Mouse (Mus musculus) limb, embryonic 13.5 days (tissue): ENCODE measurements around the gene Ctrc. TPM values are rescaled to one million over a fixed set of nuclear protein-coding genes. Genes with fewer than 3 reads are reported as not detected.

Experiments used
- ATAC-seq: fragments of 200-750 bp; cut with Nextera tagmentation; 2 replicates; pipeline ENCODE4 v1.8.0; 2017; ENCODE audit warnings: low read depth, moderate number of reproducible peaks, moderate TSS enrichment; ENCODE audit not compliant: low FRiP score
- H3K27ac ChIP-seq: fragments of 300-500 bp; sonication (generic); 2 replicates; pipeline ENCODE4 v1.5.1; 2015; ENCODE audit warnings: inconsistent platforms, mild to moderate bottlenecking, moderate library complexity
- H3K27me3 ChIP-seq: fragments of 300-500 bp; sonication (generic); 2 replicates; pipeline ENCODE4 v1.6.1; 2015; ENCODE audit warnings: mild to moderate bottlenecking, inconsistent platforms
- H3K36me3 ChIP-seq: fragments of 300-500 bp; sonication (generic); 2 replicates; pipeline ENCODE4 v1.6.1; 2015; ENCODE audit warnings: inconsistent platforms, mild to moderate bottlenecking, moderate library complexity
- H3K4me1 ChIP-seq: fragments of 300-500 bp; sonication (generic); 2 replicates; pipeline ENCODE4 v1.6.1; 2015; ENCODE audit warnings: inconsistent platforms
- H3K4me2 ChIP-seq: fragments of 300-500 bp; sonication (generic); replicated peaks from 2 replicates; pipeline ENCODE4 v1.6.1; 2015; ENCODE audit warnings: inconsistent platforms, mild to moderate bottlenecking, moderate library complexity
- H3K4me3 ChIP-seq: fragments of 300-500 bp; sonication (generic); 2 replicates; pipeline ENCODE4 v1.5.1; 2015; ENCODE audit warnings: moderate library complexity, mild to moderate bottlenecking, inconsistent platforms
- H3K9ac ChIP-seq: fragments of 300-500 bp; sonication (generic); 2 replicates; pipeline ENCODE4 v1.6.1; 2015; ENCODE audit warnings: mild to moderate bottlenecking, inconsistent platforms
- H3K9me3 ChIP-seq: fragments of 300-500 bp; sonication (generic); 2 replicates; pipeline ENCODE4 v1.6.1; 2016; ENCODE audit warnings: inconsistent platforms
- WGBS: fragments of 180-500 bp; shearing (Covaris S2); methylation state at CpG from one replicate; pipeline ENCODE4 v1.1.7; 2015; 5-methylcytosine and 5-hydroxymethylcytosine counted together
- polyA plus RNA-seq: library from polyadenylated mRNA; unstranded; fragments of >200 nt; fragmentation: Nextera tagmentation; extraction: Ambion mirVana; gene quantifications from 2 replicates; pipeline ENCODE4 v1.2.1, GENCODE M21; 2015

The Ctrc gene
- polyA plus RNA-seq = not detected in 2 replicates

DNA sequence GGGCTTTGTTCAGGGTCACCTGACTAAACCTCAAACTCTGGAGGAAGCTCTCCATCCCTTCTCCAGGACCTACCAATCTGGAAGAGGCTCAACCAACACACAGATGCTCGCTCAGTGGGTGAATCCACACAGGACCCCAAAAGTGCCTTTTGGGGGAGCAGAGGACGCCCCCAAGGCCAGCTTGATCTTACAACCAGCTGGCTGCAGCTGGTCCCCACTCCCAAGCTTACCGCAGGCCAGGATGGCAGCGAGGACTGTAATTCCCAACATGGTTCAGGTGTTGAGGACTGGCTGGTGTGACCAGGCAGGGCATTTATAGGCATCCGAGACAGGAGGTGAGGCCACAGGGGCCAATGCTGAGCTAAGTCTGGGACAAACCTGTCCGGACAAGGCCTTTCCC, at the start of gene Ctrc:
Gene Ctrc (minus strand): TSS at position 361 of the 400 bp plus-strand sequence.
- no peaks in the 10 kb centered on the region for H3K36me3 ChIP-seq
- no peak within 1 kb of the TSS for H3K27ac ChIP-seq
- H3K4me2 ChIP-seq = no peak within 1 kb of the TSS
- H3K4me1 ChIP-seq = no peaks in the 10 kb centered on the region
- no peaks in the 10 kb centered on the region for H3K9me3 ChIP-seq
- H3K27me3 ChIP-seq = no peaks in the 10 kb centered on the region
- H3K9ac ChIP-seq = no peak within 1 kb of the TSS
- 73% methylated on average over 6 of the region's 6 CpGs for WGBS
- ATAC-seq = no peak
- H3K4me3 ChIP-seq = no peak within 1 kb of the TSS

DNA sequence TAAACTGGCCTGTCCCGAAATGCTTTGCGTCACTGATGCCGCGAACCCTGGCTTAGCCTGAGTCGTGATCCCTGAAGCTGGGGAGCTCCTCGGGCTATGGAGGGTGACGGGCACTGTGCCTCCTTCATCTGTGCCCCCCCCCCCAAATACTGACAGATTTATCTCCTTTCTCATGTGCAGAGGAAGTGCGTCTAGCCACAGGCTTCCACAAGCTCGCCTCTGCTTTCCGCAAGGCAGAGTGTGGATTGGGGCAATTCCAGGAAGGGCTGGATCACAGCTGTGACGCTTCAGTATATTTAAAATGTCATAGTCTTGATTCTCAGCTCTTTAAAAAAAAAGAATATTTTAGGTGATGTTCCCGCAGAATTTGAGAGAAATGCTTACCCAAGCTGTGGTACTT, 49.6 kb upstream of the Ctrc start:
- peaks cover 22% of the 10 kb centered on the region for H3K4me1 ChIP-seq
- H3K4me2 ChIP-seq = no peak overlapping the region
- no peak overlapping the region for H3K9ac ChIP-seq
- WGBS = 52% methylated on average over 12 of the region's 12 CpGs
- H3K27ac ChIP-seq = no peak overlapping the region
- no peaks in the 10 kb centered on the region for H3K27me3 ChIP-seq
- no peak for ATAC-seq
- H3K36me3 ChIP-seq = no peaks in the 10 kb centered on the region
- H3K4me3 ChIP-seq = no peak overlapping the region
- H3K9me3 ChIP-seq = no peaks in the 10 kb centered on the region

- no peaks in the 10 kb centered on the region for H3K27me3 ChIP-seq
- H3K4me2 ChIP-seq = no peak overlapping the region
- 0 out of 2 replicates have a peak, but pooled peaks cover 5% of the 10 kb centered on the region for H3K4me1 ChIP-seq
- H3K27ac ChIP-seq = no peak overlapping the region
- ATAC-seq = no peak
- no peaks in the 10 kb centered on the region for H3K9me3 ChIP-seq
- no peak overlapping the region for H3K9ac ChIP-seq
- H3K36me3 ChIP-seq = no peaks in the 10 kb centered on the region
- 78% methylated on average over 8 of the region's 8 CpGs for WGBS
- no peak overlapping the region for H3K4me3 ChIP-seq
Observed at GRCm38 (mm10) chr4:141893157-141893784, 47.1 kb upstream of the Ctrc start.

GRCm38 (mm10) chr4:141886385-141886968, 40.3 kb upstream of the Ctrc start:
- Histone ChIP-seq H3K27me3 (no peaks in the 10 kb centered on the region), H3K27ac (no peak overlapping the region), H3K4me3 (no peak overlapping the region), H3K4me2 (no peak overlapping the region), H3K36me3 (no peaks in the 10 kb centered on the region), H3K9me3 (no peaks in the 10 kb centered on the region), H3K4me1 (peaks cover 20% of the 10 kb centered on the region), H3K9ac (no peak overlapping the region)
- 37% methylated on average over 6 of the region's 6 CpGs for WGBS
- peak; percentile 76 for ATAC-seq

- no peaks in the 10 kb centered on the region for H3K36me3 ChIP-seq
- no peaks in the 10 kb centered on the region for H3K27me3 ChIP-seq
- peaks cover 20% of the 10 kb centered on the region for H3K4me1 ChIP-seq
- 50% methylated on average over 9 of the region's 9 CpGs for WGBS
- H3K9ac ChIP-seq = no peak overlapping the region
- no peaks in the 10 kb centered on the region for H3K9me3 ChIP-seq
- no peak overlapping the region for H3K27ac ChIP-seq
- no peak overlapping the region for H3K4me2 ChIP-seq
- ATAC-seq = no peak
- no peak overlapping the region for H3K4me3 ChIP-seq
Observed at GRCm38 (mm10) chr4:141885451-141885850, 39.3 kb upstream of the Ctrc start.

- Histone ChIP-seq H3K36me3 (no peaks in the 10 kb centered on the region), H3K9ac (no peak overlapping the region), H3K27ac (no peak overlapping the region), H3K4me1 (peaks cover 20% of the 10 kb centered on the region), H3K27me3 (0 out of 2 replicates have a peak, but pooled peaks cover 6% of the 10 kb centered on the region), H3K9me3 (no peaks in the 10 kb centered on the region), H3K4me2 (no peak overlapping the region), H3K4me3 (no peak overlapping the region)
- 86% methylated on average over 7 of the region's 7 CpGs for WGBS
- ATAC-seq = no peak
Observed at GRCm38 (mm10) chr4:141882858-141883257, 36.7 kb upstream of the Ctrc start.

- H3K36me3 ChIP-seq = no peaks in the 10 kb centered on the region
- 79% methylated on average over 5 of the region's 5 CpGs for WGBS
- H3K27ac ChIP-seq = no peak overlapping the region
- H3K9me3 ChIP-seq = no peaks in the 10 kb centered on the region
- no peak overlapping the region for H3K9ac ChIP-seq
- no peak overlapping the region for H3K4me2 ChIP-seq
- no peak for ATAC-seq
- peaks cover 19% of the 10 kb centered on the region for H3K4me1 ChIP-seq
- peaks cover 13% of the 10 kb centered on the region; the same call in 1 of the 2 replicates for H3K27me3 ChIP-seq
- H3K4me3 ChIP-seq = no peak overlapping the region
Observed at GRCm38 (mm10) chr4:141881950-141882349, 35.8 kb upstream of the Ctrc start.

DNA sequence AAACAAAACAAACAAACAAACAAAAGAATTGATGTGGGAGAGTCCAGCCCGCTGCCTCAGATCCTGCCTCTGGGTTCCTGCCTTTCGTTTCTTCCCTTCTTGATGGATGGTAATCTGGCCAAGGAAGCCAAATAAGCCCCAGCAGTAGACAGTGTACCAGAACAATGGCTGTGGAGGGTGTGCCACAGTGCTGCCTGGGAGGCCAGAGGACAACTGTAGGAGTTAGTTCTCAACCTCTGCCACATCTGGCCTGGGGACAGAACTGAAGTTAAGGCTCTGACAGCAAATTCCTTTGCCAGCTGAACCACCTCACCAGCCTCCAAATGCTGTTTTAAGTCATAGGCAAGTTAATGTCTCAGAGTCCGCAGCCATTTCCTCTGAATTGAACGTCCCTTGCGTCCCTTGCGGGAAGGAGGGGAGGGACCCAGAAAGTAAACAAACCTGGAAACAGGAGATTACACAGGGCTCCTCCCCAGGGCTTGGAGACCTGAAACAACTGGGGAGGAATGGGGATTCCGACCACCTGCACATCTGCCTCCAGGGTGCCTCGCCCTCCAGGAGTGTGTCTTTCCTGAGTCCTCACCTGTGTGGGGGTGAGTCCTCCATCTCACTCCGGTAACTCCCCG, 35.2 kb upstream of the Ctrc start:
- Histone ChIP-seq H3K27ac (no peak overlapping the region), H3K4me3 (no peak overlapping the region), H3K4me2 (no peak overlapping the region), H3K9me3 (no peaks in the 10 kb centered on the region), H3K9ac (no peak overlapping the region), H3K4me1 (peaks cover 13% of the 10 kb centered on the region), H3K36me3 (no peaks in the 10 kb centered on the region), H3K27me3 (peaks cover 13% of the 10 kb centered on the region; the same call in 1 of the 2 replicates)
- WGBS = 53% methylated on average over 10 of the region's 10 CpGs
- no peak for ATAC-seq

DNA sequence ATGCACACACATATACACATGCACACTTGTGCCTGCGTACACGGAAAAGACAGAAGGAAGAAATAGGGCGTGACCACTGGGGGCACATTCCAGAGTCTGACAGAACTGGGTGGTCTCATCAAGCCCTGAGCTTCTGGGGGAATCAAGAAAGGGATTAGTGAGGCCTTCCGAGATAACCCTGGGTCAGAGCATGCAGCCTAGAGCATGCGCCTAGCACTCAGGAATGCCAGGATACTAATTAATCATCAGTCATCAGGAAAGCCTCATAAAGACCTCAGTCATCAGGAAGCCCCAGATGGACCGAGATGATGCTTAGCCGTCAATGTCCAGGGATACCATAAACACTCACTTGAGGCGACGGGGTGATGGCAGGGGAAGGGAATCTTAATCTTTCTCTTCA, 33.7 kb upstream of the Ctrc start:
- ATAC-seq = no peak
- Histone ChIP-seq H3K4me2 (no peak overlapping the region), H3K4me3 (no peak overlapping the region), H3K27me3 (peaks cover 16% of the 10 kb centered on the region; the same call in 1 of the 2 replicates), H3K27ac (no peak overlapping the region), H3K4me1 (peaks cover 5% of the 10 kb centered on the region), H3K9me3 (no peaks in the 10 kb centered on the region), H3K36me3 (no peaks in the 10 kb centered on the region), H3K9ac (no peak overlapping the region)
- 26% methylated on average over 9 of the region's 9 CpGs for WGBS

DNA sequence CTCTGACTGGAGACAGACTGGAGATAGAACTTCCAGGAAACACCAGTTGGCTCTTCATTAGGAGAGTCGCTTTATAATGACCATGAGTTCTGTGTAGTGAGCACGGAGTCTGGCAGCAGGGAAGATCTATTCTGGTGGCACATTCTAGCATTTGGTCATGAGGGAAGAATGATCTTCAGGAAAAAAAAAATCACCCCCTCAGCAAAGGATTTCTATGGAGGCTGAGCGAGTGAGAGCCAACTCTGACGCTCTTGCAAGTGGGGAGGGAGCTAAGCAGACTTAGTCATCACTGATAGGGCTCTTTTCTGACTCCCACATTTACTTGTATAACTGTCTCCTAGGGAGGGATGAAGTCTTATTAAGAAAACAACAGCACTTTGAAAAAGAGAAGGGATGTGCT, 32.9 kb upstream of the Ctrc start:
- no peak overlapping the region for H3K9ac ChIP-seq
- no peak overlapping the region for H3K4me3 ChIP-seq
- ATAC-seq = no peak
- no peak overlapping the region for H3K4me2 ChIP-seq
- no peak overlapping the region for H3K27ac ChIP-seq
- WGBS = 70% methylated on average over 4 of the region's 4 CpGs
- H3K36me3 ChIP-seq = no peaks in the 10 kb centered on the region
- no peaks in the 10 kb centered on the region for H3K9me3 ChIP-seq
- H3K27me3 ChIP-seq = peaks cover 16% of the 10 kb centered on the region; the same call in 1 of the 2 replicates
- peaks cover 7% of the 10 kb centered on the region for H3K4me1 ChIP-seq

GRCm38 (mm10) chr4:141878621-141879020, 32.5 kb upstream of the Ctrc start:
- Histone ChIP-seq H3K36me3 (no peaks in the 10 kb centered on the region), H3K27ac (no peak overlapping the region), H3K4me1 (peaks cover 11% of the 10 kb centered on the region), H3K4me3 (no peak overlapping the region), H3K9me3 (no peaks in the 10 kb centered on the region), H3K4me2 (no peak overlapping the region), H3K27me3 (peaks cover 16% of the 10 kb centered on the region; the same call in 1 of the 2 replicates), H3K9ac (no peak overlapping the region)
- 57% methylated on average over 7 of the region's 7 CpGs for WGBS
- no peak for ATAC-seq

DNA sequence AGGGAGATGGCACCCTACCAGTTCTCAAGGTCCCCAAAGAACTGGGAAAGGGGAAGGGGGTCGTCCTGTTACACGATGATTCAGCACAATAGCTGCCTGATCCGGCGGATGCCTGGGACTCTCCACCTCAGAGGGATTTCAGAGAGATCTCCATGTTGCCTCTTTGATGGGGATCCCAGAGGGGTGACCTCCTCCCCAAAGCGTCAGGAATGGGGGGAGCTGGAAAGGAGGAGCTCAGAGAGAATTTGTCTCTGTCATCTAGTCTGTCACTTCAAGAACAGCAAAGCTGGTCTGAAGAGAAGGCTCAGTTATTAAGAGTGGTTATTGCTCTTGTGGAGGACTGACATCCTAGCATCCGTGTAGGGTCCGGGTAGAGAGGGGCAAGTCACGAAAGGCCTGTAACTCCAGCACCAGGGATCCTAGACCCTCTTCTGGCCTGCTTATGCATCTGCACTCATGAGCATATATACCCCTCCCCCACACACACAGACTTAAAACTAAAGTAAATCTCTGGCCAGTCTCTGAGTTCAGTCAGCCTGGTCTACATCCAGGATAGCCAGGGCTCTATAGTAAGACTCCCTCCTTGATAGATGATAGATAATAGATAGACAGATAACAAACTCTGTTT, 29.4 kb upstream of the Ctrc start:
- H3K27ac ChIP-seq = no peak overlapping the region
- H3K9ac ChIP-seq = no peak overlapping the region
- H3K4me3 ChIP-seq = peak overlapping the region; percentile 73
- peaks cover 9% of the 10 kb centered on the region; the same call in 1 of the 2 replicates for H3K36me3 ChIP-seq
- no peak for ATAC-seq
- peak overlapping the region; percentile 92 for H3K4me2 ChIP-seq
- H3K9me3 ChIP-seq = no peaks in the 10 kb centered on the region
- peaks cover 19% of the 10 kb centered on the region for H3K27me3 ChIP-seq
- WGBS = 19% methylated on average over 8 of the region's 8 CpGs
- peaks cover 39% of the 10 kb centered on the region for H3K4me1 ChIP-seq
